Mouse (Mus musculus) E14TG2a.4 (cell line): ENCODE data around the gene 4930426L09Rik.

Source experiments
- CTCF ChIP-seq: conservative IDR thresholded peaks from 2 replicates; pipeline ENCODE4 v1.5.1; 2014; ENCODE audit warnings: low read length
- NANOG ChIP-seq: IDR thresholded peaks from 2 replicates; pipeline ENCODE4 v1.6.1; 2014; ENCODE audit warnings: borderline replicate concordance, low read length, mixed read lengths
- POU5F1 ChIP-seq: IDR thresholded peaks from 2 replicates; pipeline ENCODE4 v1.6.1; 2014; ENCODE audit warnings: low read length, borderline replicate concordance

DNA sequence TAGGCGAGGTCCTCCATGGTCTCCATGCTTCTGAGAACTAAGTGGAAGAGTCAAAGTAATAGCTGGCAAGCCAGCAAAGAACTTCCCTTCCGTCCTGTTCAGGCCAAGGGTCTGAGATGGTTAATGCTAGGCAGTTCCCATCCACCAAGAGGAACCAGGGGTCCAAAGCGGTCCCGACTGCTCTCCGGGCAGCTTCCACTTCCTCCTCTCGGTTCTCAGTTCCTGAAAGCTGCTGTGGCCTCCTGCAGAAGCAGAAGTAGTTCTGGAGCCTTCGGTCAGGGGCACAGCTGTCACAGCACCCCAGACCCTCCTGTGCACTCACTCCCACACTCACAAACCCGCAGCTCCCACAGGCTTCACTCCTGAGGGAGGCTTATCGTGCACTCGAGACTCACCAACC, 6.7 kb downstream of the 4930426L09Rik start:
- TF ChIP-seq NANOG (no peak), CTCF (no peak), POU5F1 (no peak)
